In the genomic region with DNA sequence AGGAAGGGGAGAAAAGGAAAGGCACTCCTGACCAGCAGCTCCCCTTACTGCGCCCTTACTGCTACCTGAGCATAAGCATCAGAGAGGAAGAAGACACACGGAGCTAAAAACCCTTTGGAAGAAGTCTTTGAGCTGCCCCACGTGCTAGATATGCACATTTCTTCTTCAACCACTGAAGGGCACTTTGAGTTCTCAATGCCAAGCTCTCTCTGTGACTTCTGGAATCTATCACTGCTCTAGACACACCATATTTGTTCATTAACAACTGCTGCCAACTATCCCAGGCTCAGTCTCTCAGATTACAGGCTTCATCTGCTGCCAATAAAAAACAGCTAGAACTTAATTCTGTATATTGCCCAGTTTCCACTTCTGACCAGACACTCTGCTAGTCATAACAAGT, we compare ENCODE assay signal across 13 mouse cellular contexts. TPM values are rescaled to one million over a fixed set of nuclear protein-coding genes. Genes with fewer than 3 reads are reported as not detected.
DNase-seq lines count a peak whose midpoint lies in the region; TF ChIP-seq lines count a peak whose summit lies in the region.
"Had no signal": no experiment of that assay in that cellular context is flagged by ENCODE, and none has a peak within 500 bp of the region (broad histone marks: within the 10 kb centered on the region; RNA-seq: fewer than 3 reads in every experiment).

No protein-coding gene starts in this region.

- H3K4me3 ChIP-seq in heart, adult 2 months: no peak overlapping the region
- H3K4me3 ChIP-seq: forebrain, embryonic 12.5 days; layer of hippocampus, adult 2 months had no signal

- peaks cover 26% of the 10 kb centered on the region for H3K36me3 ChIP-seq in heart, adult 2 months (ENCODE audit: control insufficient read depth, insufficient read depth, low read length)
- H3K36me3 ChIP-seq: forebrain, embryonic 12.5 days had no signal

- H3K27ac ChIP-seq in heart, adult 2 months: peak overlapping the region; percentile 62
- H3K27ac ChIP-seq: forebrain, embryonic 12.5 days; layer of hippocampus, adult 2 months; macrophage had no signal

- WGBS in heart, adult 2 months: 57% methylated on average over 3 of the region's 3 CpGs

- TF ChIP-seq POLR2A in heart, adult 2 months (IDR thresholded peaks at IDR 0.05; ENCODE audit: insufficient read depth, low read depth, low read length): no peak

- H3K9ac ChIP-seq in heart, adult 2 months (ENCODE audit: low read depth, low read length): no peak overlapping the region
- H3K9ac ChIP-seq: forebrain, embryonic 12.5 days had no signal

- intact Hi-C loops in heart, postnatal 25 days (cut with DNase I): no loop called here
- intact Hi-C loops in heart, adult 2 months (cut with DNase I): no loop called here

- no peak for TF ChIP-seq CTCF in heart, adult 2 months (IDR thresholded peaks at IDR 0.05)

- TF ChIP-seq EP300 in heart, adult 2 months (IDR thresholded peaks at IDR 0.05; ENCODE audit: insufficient read depth, low read depth, low read length): 0 out of 2 replicates have a peak, but pooled peaks have one; percentile 16

- peak; percentile 92 for DNase-seq in heart, adult 11 months
- DNase-seq in heart, postnatal 25 days (ENCODE audit: low spot score): no peak
- peak; percentile 53 for DNase-seq in adipocyte (ENCODE audit: low spot score)
- peak in 1 of 2 experiments; percentile 25 for DNase-seq in heart, adult 2 months
- DNase-seq in lung, postnatal 25 days (ENCODE audit: low spot score): peak; percentile 23
- DNase-seq in ovary, postnatal 36 days (ENCODE audit: low spot score): no peak
- DNase-seq in adrenal gland, adult 8-10 months: no peak
- DNase-seq: embryo, embryonic 11 days; kidney, adult 18-20 months; thymus, postnatal 4 days had no signal

- peaks cover 2% of the 10 kb centered on the region; the same call in 1 of the 2 replicates for H3K79me2 ChIP-seq in heart, adult 2 months (replicated peaks; ENCODE audit: control insufficient read depth, insufficient read depth, low read length)

- H3K4me1 ChIP-seq in heart, adult 2 months (ENCODE audit: control insufficient read depth, insufficient read depth, low read length): peaks cover 11% of the 10 kb centered on the region

- H3K27me3 ChIP-seq in heart, adult 2 months (ENCODE audit: control insufficient read depth, insufficient read depth, low read length): no peaks in the 10 kb centered on the region
- H3K27me3 ChIP-seq: forebrain, embryonic 12.5 days had no signal

RNA-seq across cellular contexts. Expression of a gene that starts 15.7 kb away (rescaled TPM):
- total RNA-seq in heart, postnatal 25 days (2021): 10 to 100 TPM; 28.6 to 29.5 TPM
- total RNA-seq in heart, adult 2 months (2021): 10 to 100 TPM; 30.0 to 31.0 TPM
- polyA plus RNA-seq in heart, adult 2 months (2012; rRNA removed): 11.7 and 21.2 TPM in 2 replicates
- total RNA-seq in adrenal gland, adult 8-10 months (2022): 10 to 100 TPM; 22.5 to 42.2 (median 30.2) TPM

Comparison
In these comparisons a context has a peak if more than half of its experiments do, and no peak if none do; other contexts are left out.
1. DNase-seq: peak in heart, adult 11 months (single experiment), adipocyte (single experiment) and lung, postnatal 25 days (single experiment); none in heart, postnatal 25 days (single experiment), ovary, postnatal 36 days (single experiment) and adrenal gland, adult 8-10 months (single experiment).